Mouse (Mus musculus) stomach, embryonic 16.5 days (tissue): ENCODE data around the gene Mroh2a. TPM values are rescaled to one million over a fixed set of nuclear protein-coding genes. Genes with fewer than 3 reads are reported as not detected.

Experiments
- ATAC-seq: fragments of 200-750 bp; cut with Nextera tagmentation; 2 replicates; pipeline ENCODE4 v1.8.0; 2017; ENCODE audit warnings: moderate number of reproducible peaks, moderate TSS enrichment; ENCODE audit not compliant: insufficient read depth, low FRiP score
- H3K27ac ChIP-seq: fragments of 300-500 bp; sonication (generic); 2 replicates; pipeline ENCODE4 v1.5.1; 2014; ENCODE audit warnings: low read length
- H3K27me3 ChIP-seq: fragments of 300-500 bp; sonication (generic); 2 replicates; pipeline ENCODE4 v1.6.1; 2014; ENCODE audit warnings: low read length, control low read depth, mixed read lengths; ENCODE audit not compliant: control insufficient read depth, insufficient read depth
- H3K36me3 ChIP-seq: fragments of 300-500 bp; sonication (generic); 2 replicates; pipeline ENCODE4 v1.6.1; 2014; ENCODE audit warnings: low read length; ENCODE audit not compliant: control insufficient read depth, insufficient read depth
- H3K4me1 ChIP-seq: fragments of 300-500 bp; sonication (generic); 2 replicates; pipeline ENCODE4 v1.6.1; 2014; ENCODE audit warnings: low read length, control low read depth, mixed read lengths; ENCODE audit not compliant: control insufficient read depth, insufficient read depth
- H3K4me2 ChIP-seq: fragments of 300-500 bp; sonication (generic); 2 replicates; pipeline ENCODE4 v1.6.1; 2014; ENCODE audit warnings: low read depth, low read length, mixed read lengths
- H3K4me3 ChIP-seq: fragments of 300-500 bp; sonication (generic); replicated peaks from 2 replicates; pipeline ENCODE4 v1.5.1; 2014; ENCODE audit warnings: mild to moderate bottlenecking, low read length
- H3K9ac ChIP-seq: fragments of 300-500 bp; sonication (generic); 2 replicates; pipeline ENCODE4 v1.6.1; 2014; ENCODE audit warnings: low read length
- H3K9me3 ChIP-seq: fragments of 300-500 bp; sonication (generic); replicated peaks from 2 replicates; pipeline ENCODE4 v1.6.1; 2016; ENCODE audit warnings: low read length, control low read depth; ENCODE audit not compliant: control insufficient read depth
- WGBS: fragments of 180-500 bp; shearing (Covaris S2); extraction: QIAGEN DNeasy Blood & Tissue Kit; methylation state at CpG from one replicate; pipeline ENCODE4 v1.1.7; 2014; 5-methylcytosine and 5-hydroxymethylcytosine counted together
- polyA plus RNA-seq: library from polyadenylated mRNA; unstranded; fragments of >200 nt; fragmentation: Nextera tagmentation; extraction: Ambion mirVana; gene quantifications from 2 replicates; pipeline ENCODE4 v1.2.1, GENCODE M21; 2015

Gene Mroh2a
- 1.6 and 1.7 TPM in 2 replicates for polyA plus RNA-seq

DNA sequence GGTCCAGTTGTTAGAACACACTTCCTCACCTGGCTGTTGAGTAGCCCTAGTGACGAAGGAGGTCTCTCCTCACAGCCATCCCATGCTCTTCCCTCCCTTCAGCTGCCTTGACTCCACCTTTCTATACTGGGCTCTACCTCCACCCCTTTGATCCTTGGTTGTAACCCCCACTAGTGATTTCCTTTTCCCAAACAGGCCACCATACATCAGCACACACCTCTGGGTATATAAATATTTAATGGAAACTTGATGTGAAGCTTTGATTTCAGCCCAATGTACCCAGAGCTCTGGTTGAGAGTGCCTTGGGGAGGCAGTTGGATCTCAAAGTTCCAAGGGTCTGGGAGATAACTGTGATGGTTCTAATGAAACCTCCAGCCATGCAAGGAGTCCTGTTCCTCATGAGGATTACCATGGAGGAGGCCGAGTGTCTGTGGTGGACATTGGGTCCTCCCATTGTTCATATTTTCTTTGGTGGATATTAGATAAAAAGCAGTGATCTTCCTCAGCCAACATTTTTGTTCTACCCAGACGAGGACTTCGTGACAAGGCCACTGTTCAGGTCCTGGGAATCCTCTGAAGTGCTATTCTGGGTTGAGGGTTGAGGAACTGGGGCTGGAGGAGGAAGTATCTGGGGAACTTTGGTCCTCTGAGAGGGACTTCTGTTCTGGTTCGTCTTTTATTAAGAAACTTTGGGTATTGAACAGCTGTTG, at the start of gene Mroh2a:
Mroh2a (plus strand) TSS at position 317 of the 710 bp plus-strand sequence.
- Histone ChIP-seq H3K27me3 (no peaks in the 10 kb centered on the region), H3K27ac (no peak within 1 kb of the TSS), H3K36me3 (no peaks in the 10 kb centered on the region), H3K4me2 (no peak within 1 kb of the TSS), H3K4me1 (no peaks in the 10 kb centered on the region), H3K9me3 (peaks cover 56% of the 10 kb centered on the region), H3K9ac (no peak within 1 kb of the TSS), H3K4me3 (no peak within 1 kb of the TSS)
- no peak for ATAC-seq
- WGBS = 51% methylated on average over 5 of the region's 5 CpGs

- no peaks in the 10 kb centered on the region for H3K4me1 ChIP-seq
- peaks cover 11% of the 10 kb centered on the region; the same call in 1 of the 2 replicates for H3K9me3 ChIP-seq
- ATAC-seq = no peak
- no peaks in the 10 kb centered on the region for H3K27me3 ChIP-seq
- 71% methylated on average over 1 of the region's 1 CpGs for WGBS
- H3K9ac ChIP-seq = no peak overlapping the region
- H3K4me3 ChIP-seq = no peak overlapping the region
- no peak overlapping the region for H3K4me2 ChIP-seq
- H3K36me3 ChIP-seq = 0 out of 2 replicates have a peak, but pooled peaks cover 5% of the 10 kb centered on the region
- H3K27ac ChIP-seq = no peak overlapping the region
Observed at GRCm38 (mm10) chr1:88179657-88180056, 47.1 kb upstream of the Mroh2a start.

DNA sequence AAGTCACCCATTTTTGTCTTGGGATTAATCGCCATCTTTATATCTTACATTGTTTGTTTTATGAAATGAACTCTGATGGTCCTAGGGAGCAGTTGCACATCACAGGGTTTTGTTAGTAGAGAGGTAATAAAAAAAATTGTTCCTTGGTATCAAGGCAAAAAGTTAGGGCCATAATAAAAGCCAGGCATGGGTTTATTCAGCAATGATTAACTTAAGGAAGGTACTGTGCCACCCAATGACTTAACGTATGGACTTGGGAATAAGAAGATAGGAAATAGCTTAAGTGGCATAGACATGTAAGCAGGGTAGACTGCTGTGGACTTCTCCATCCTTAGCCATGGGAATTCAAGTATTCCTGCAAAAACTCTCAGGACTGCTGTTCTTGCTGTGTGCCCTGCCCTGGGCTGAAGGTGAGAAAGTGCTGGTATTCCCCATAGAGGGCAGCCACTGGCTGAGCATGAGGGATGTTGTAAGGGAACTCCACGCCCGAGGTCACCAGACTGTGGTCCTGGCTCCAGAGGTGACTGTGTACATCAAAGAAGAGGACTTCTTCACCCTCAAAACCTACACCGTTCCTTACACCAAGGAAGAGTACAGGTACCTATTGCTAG, 40.4 kb upstream of the Mroh2a start:
- no peaks in the 10 kb centered on the region for H3K36me3 ChIP-seq
- no peak overlapping the region for H3K9ac ChIP-seq
- no peaks in the 10 kb centered on the region for H3K27me3 ChIP-seq
- WGBS = 84% methylated on average over 5 of the region's 5 CpGs
- H3K9me3 ChIP-seq = no peaks in the 10 kb centered on the region; the same call in 1 of the 2 replicates
- no peak overlapping the region for H3K4me3 ChIP-seq
- H3K4me2 ChIP-seq = no peak overlapping the region
- H3K4me1 ChIP-seq = no peaks in the 10 kb centered on the region
- no peak for ATAC-seq
- no peak overlapping the region for H3K27ac ChIP-seq

- no peak overlapping the region for H3K9ac ChIP-seq
- no peaks in the 10 kb centered on the region; the same call in 1 of the 2 replicates for H3K9me3 ChIP-seq
- H3K4me1 ChIP-seq = no peaks in the 10 kb centered on the region
- H3K36me3 ChIP-seq = no peaks in the 10 kb centered on the region
- ATAC-seq = no peak
- no peak overlapping the region for H3K4me3 ChIP-seq
- H3K27ac ChIP-seq = no peak overlapping the region
- WGBS = 74% methylated on average over 3 of the region's 3 CpGs
- no peaks in the 10 kb centered on the region for H3K27me3 ChIP-seq
- H3K4me2 ChIP-seq = no peak overlapping the region
Observed at GRCm38 (mm10) chr1:88192136-88192535, 34.6 kb upstream of the Mroh2a start.

GRCm38 (mm10) chr1:88195687-88196086, 31.1 kb upstream of the Mroh2a start:
- H3K27ac ChIP-seq = no peak overlapping the region
- H3K4me3 ChIP-seq = no peak overlapping the region
- no peak for ATAC-seq
- 97% methylated on average over 1 of the region's 1 CpGs for WGBS
- no peak overlapping the region for H3K9ac ChIP-seq
- H3K4me2 ChIP-seq = no peak overlapping the region
- no peaks in the 10 kb centered on the region for H3K4me1 ChIP-seq
- no peaks in the 10 kb centered on the region for H3K9me3 ChIP-seq
- H3K27me3 ChIP-seq = no peaks in the 10 kb centered on the region
- no peaks in the 10 kb centered on the region for H3K36me3 ChIP-seq

- Histone ChIP-seq H3K9me3 (no peaks in the 10 kb centered on the region), H3K4me3 (no peak overlapping the region), H3K4me2 (no peak overlapping the region), H3K4me1 (no peaks in the 10 kb centered on the region), H3K9ac (no peak overlapping the region), H3K27me3 (no peaks in the 10 kb centered on the region), H3K36me3 (no peaks in the 10 kb centered on the region), H3K27ac (no peak overlapping the region)
- WGBS = 71% methylated on average over 3 of the region's 3 CpGs
- ATAC-seq = no peak
Observed at GRCm38 (mm10) chr1:88197443-88197842, 29.3 kb upstream of the Mroh2a start.

DNA sequence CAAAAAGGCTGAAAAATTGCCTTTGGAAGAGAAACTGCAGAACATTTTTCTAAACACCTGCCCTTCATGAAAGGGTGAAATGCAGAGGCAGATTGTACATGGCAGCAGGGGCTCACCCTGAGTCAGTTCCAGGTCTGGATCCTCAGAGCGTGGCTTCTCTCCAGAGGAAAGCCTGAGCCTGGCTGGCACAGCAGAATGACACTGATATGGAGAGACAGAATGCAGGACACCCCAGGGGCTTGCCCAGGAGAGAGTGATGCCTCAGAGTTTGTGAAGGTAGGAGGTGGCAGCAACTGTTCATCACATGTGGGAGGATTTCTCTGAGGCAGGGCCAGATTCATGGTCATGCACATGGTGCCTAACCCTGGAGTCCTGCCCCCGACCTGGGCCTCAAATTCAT, 26.8 kb upstream of the Mroh2a start:
- Histone ChIP-seq H3K27me3 (no peaks in the 10 kb centered on the region), H3K9me3 (no peaks in the 10 kb centered on the region), H3K4me3 (no peak overlapping the region), H3K9ac (no peak overlapping the region), H3K4me2 (no peak overlapping the region), H3K36me3 (no peaks in the 10 kb centered on the region), H3K27ac (no peak overlapping the region), H3K4me1 (peaks cover 1% of the 10 kb centered on the region; the same call in 1 of the 2 replicates)
- ATAC-seq = no peak
- 58% methylated on average over 2 of the region's 2 CpGs for WGBS

DNA sequence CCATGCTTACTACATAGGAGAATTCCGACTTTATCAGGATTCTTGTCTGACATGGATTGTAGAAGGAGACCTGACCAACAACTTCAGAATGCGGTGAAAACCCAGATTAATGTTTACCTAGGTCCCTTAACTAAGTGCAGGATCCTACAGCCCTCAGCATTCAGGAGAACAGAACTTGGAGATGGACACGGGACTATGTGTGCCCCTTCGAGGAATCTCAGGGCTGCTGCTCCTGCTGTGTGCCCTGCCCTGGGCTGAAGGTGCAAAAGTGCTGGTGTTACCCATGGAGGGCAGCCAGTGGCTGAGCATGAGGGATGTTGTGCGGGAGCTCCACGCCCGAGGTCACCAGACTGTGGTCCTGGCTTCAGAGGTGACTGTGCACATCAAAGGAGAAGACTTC, 26.3 kb upstream of the Mroh2a start, which contains the start of gene Ugt1a2:
Ugt1a2 (plus strand) TSS at position 146 of the 400 bp plus-strand sequence.
- Histone ChIP-seq H3K4me1 (peaks cover 6% of the 10 kb centered on the region; the same call in 1 of the 2 replicates), H3K27me3 (no peaks in the 10 kb centered on the region), H3K4me3 (no peak within 1 kb of the TSS), H3K9me3 (no peaks in the 10 kb centered on the region), H3K4me2 (no peak within 1 kb of the TSS), H3K36me3 (no peaks in the 10 kb centered on the region), H3K27ac (no peak within 1 kb of the TSS), H3K9ac (no peak within 1 kb of the TSS)
- 73% methylated on average over 7 of the region's 7 CpGs for WGBS
- no peak for ATAC-seq

DNA sequence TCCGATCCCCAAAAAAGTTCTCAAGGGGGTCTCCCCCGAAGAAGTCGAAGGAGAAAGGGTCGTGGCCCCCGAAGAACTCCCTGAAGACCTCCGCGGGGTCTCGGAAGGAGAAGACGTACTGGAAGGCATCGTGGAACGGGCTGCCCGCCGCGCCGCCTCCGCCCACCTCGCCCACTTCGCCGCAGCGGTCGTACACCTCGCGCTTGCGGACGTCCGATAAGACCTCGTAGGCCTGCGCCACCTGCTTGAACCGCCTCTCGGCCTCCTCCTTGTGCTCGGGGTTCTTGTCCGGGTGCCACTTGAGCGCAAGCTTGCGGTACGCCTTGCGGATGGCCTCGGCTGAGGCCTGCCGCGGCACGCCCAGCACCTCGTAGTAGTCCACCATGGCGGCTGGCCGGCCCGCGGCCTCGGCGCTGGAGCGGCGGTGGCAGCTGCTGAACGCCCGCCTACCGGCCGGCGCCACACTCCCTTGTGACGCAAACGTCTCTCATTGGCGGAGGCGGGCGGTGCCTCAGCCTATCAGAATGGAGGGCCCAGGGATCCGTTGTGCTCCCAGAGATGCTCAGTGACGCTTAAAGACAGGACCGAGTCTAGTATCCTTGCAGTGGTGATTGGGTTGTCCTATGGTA, 21.4 kb upstream of the Mroh2a start, which contains the start of gene Dnajb3:
Dnajb3 (minus strand) TSS at position 489 of the 629 bp plus-strand sequence.
- peak; percentile 96 for ATAC-seq
- H3K9ac ChIP-seq = peak within 1 kb of the TSS; percentile 84
- no peaks in the 10 kb centered on the region for H3K36me3 ChIP-seq
- H3K27me3 ChIP-seq = no peaks in the 10 kb centered on the region
- peaks cover 6% of the 10 kb centered on the region; the same call in 1 of the 2 replicates for H3K4me1 ChIP-seq
- 5% methylated on average over 59 of the region's 62 CpGs for WGBS
- peak within 1 kb of the TSS; percentile 83 for H3K4me2 ChIP-seq
- H3K27ac ChIP-seq = peak within 1 kb of the TSS; percentile 52
- H3K4me3 ChIP-seq = peak within 1 kb of the TSS; percentile 51
- no peaks in the 10 kb centered on the region for H3K9me3 ChIP-seq
